Mouse (Mus musculus) c-Kit-negative CD71-positive TER-119-positive erythroid progenitor cells, embryonic 14.5 days (primary cell): ENCODE measurements around the gene Ptch2.

Experiments
- DNase-seq: peaks from one replicate; pipeline ENCODE4 v3.0.0-alpha.2; 2013; ENCODE audit warnings: low read depth, low spot score

Gene Ptch2

DNA sequence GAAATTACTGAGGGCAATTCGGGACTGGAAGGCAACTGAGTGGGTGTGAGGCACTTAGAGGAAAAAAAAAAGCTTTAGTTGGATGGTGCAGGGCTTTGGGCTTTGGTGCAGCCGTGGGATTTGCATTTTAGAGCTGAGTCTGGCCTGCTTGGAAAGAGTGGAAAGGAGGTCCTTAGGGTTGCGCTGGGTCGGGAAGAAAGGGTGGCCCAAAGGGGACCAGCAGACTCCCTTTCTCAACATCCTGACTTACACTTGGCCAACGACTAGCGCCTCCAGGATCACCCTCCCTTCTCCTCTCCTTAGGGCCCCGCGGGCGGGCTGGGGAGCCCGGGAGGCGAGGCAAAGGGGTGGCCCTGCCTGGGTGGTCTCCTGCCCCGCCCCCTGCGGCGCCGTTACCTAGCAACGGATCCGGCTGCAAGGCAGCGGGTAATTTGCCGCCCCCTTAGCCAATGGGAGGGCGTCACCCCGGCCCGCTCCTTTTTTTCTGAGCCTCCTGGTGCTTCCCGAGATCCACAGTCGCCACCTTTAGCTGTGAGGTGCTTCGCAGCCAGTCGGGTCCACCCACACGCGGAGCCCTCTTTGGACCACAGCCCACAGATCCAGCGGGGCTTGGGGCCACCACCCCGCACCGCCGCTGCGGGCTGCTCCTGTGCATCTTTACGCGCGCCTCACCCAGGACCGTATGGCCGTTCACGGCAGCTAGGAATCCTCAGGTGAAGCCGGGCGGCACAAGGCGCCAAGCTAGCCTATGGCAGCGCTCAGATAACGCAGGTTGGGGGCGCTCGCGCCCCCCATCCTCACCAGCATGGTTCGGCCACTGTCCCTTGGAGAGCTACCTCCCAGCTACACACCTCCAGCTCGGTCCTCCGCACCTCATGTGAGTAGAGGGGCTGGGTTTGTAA lies at the start of gene Ptch2:
Gene Ptch2, plus strand, starts transcription at position 525 of the 902 bp plus-strand sequence.
- DNase-seq, result no peak

DNA sequence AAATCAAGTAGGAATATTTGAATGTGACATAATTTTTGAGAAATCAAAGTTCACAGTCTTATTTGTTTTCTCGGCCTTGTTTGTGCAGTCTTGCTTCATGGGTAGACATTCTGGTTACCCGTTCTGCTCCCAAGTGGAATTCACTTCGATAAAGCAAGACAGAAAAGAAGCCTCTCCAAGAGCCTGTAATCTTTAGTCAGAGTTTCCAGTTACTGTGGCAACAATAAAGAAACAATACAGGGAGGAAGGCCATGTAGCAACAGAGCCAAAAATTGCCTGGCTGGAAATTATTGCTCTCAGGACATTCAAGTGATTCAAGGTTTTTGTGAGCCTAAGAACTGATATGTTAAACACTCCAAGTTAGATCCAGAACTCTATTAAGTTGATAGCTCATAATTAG lies 47.0 kb upstream of the Ptch2 start:
- DNase-seq, result no peak

DNA sequence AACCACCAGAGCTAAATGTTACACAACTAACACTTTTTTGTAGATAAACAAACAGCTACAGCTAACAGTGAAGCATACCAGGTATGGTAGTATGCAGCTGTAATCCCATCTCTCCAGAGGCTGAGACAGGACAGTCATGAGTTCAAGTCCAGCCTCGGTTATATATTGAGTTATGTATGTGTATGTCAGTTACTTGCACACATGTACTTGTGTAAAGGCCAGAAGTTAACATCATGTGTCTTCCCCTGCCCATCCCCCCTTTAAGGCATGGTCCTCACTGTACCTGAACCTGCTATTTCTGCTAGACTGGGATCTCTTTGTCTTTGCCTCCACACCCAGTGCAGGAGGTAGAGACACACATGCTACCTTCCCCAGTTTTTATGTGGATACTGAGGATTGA lies 46.4 kb upstream of the Ptch2 start:
- no peak for DNase-seq

DNA sequence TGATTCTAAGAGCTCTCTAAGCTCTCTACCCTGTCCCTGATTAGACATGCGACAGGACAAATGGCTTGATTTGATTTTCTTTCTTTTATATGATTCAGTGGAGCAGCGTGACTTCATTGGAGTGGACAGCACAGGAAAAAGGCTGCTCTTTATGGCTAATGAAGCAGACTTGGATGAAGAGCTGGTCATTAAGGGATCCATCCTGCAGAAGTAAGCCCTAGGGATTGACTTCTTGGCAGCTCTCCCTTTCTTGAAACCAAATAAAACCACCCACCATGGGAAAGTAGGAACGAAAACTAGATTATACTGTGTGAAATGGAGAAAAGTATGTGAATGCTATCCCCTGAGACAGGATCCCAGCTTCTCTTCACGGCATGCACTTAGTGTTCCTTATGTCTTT lies 43.2 kb upstream of the Ptch2 start:
- no peak for DNase-seq

DNA sequence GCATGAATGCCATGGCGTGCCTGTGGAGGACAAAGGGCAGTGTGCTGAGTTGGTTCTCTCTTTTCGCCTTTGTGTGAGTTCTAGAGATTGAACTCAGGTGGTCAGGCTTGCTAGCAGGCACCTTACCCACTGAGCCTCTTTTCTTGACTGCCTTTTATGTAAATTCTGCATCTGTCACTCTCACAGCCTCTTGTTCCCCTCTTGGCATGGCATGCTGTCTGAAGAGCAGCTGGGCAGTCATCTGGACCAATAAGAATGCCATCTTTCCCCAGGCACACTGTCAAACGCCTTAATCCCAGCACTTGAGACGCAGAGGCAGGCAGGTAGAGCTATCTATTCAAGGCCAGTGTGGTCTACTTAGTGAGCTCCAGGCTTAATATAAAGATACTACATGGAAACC lies 41.9 kb upstream of the Ptch2 start:
- DNase-seq, result no peak

DNA sequence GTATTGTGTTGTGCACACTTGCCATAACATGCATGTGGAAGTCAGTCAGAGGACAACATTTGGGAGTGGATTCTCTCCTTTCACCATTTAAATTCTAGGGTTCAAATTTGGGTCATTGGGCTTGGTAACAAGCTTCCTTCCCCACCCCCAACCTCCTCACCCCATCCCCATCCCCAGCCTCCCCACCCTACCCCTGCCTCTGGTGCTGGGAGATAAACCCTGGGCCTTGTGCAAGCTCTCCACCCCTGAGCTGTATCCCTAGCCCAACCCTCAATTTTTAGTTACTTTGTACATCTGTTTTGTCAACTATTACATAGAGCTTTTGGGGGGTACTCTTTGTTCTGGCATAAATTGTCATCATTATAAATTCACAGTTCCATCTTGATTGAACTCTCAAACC lies 39.8 kb upstream of the Ptch2 start:
- DNase-seq, result peak; percentile 42

DNA sequence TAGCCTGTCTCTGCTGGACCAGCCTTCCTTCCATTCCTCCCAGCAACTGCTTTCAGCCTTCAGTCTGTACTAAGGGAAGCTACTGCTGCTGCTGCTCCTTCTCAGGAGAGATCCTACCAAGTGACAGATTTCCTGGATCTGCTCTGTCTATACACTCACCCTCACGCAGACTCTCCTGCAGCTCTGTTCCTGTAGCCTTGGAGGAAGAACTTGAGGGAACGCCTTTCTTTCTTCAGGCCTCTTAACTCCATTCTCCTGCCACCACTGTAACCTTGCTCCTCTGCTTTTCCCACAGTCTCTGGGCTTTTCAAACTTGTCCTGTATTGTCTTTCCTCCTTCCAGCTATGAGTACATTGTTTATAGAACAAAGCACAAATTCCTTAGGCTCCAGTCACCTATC lies 39.4 kb upstream of the Ptch2 start:
- DNase-seq, result peak; percentile 35

DNA sequence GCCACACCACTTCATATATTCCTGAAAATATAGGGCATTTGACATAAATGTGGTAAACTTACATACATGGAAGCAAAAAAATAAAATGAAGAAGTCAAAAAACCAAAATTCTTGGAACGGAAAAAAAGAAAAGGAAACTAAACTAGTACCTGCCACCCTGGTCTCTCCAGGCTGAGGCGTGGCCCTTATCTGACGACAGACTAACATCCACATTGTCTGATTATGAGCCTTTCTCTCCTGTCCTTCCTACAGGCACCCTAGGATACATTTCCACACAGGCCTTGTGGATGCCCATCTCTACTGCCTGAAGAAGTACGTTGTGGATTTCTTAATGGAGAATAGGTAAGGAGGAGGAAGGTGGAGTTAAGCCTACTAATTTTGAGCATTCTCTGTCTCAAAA lies 37.4 kb upstream of the Ptch2 start:
- DNase-seq, result no peak

DNA sequence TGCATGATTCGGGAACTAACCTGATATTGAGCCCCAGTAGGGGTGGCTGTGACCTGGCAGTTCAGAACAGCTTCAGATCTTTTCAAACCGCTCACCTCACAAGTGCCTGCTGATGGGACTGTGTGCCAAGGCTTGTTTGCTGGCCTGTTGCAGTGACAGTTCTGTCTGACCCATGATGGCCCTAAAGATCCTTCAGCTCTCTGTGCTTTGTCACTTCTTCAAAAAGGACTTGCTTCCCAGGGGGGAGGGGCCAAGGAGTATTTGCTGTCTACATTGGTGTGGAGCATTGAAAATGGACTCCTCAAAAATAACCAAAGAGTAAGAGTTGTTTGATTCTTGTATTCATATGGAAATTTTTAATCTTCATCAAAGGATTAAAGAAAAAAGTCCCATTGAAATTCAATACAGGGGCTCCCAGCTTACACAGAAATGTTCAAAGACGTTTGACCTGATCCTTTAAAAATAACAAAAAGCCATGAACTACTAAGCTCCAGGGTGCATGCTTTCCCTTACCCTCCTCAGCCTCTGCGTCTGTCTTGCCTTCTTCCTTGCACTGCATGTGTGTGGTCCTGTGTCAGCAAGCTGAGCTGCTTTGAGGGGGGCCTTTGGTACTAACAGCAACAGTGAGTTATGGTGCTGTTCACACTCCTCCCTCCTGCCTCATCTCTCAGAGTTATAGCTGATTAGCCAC lies 33.0 kb upstream of the Ptch2 start:
- DNase-seq, result no peak

DNA sequence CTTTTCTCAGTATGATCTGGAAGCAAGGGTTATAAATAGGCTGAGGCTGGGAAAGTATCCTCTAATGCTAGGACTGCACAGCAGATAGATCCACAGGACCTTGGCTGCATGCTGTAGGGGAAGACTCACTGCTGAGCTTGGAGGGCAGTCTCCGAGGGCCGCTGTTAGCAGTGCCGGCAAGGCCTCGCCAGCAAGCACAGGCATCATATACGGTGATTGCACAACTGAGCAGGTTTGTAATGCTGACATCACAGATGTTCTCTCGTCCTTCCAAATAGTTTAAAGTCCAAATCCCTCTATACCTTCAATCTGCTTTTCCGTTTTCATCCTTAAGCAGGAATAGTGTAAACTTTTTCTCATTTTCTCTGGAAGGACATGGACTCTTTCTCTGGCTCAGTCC lies 27.8 kb upstream of the Ptch2 start:
- DNase-seq, result no peak

DNA sequence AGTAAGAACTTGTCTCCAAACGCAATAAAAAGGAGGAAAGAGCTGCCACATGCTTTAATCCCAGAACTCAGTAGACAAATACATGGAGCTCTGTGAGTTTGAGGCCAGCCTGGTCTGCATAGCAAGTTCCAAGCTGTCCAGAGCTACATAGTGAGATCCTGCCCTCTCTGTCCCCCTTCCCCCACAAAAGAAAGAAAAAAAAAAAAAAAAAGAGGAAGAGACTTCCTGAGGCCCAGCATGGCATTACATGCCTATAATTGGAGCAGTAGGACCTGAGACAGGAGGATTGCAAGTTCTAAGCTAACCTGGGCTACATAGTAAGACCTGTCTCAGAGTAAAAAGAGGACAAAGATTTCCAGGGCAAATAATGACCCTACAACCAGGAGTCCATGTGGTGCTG lies 26.2 kb upstream of the Ptch2 start:
- no peak for DNase-seq

DNA sequence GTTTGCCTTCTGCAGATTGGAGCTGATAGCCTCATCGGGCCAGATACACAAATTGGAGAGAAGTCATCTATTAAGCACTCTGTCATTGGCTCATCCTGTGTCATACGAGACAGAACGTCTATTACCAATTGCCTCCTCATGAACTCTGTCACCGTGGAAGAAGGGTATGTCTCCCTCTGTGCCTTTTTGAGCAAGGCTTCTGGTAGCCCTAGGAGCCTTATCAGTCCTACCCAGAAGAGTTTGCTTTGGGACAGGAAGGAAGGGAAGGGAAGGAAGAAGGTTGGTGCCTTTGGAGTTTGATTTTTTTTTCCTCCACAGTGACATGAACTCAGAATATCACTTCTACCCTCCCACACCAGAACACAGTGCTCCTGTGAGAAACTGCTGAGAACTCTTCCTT lies 25.3 kb upstream of the Ptch2 start:
- DNase-seq, result no peak

DNA sequence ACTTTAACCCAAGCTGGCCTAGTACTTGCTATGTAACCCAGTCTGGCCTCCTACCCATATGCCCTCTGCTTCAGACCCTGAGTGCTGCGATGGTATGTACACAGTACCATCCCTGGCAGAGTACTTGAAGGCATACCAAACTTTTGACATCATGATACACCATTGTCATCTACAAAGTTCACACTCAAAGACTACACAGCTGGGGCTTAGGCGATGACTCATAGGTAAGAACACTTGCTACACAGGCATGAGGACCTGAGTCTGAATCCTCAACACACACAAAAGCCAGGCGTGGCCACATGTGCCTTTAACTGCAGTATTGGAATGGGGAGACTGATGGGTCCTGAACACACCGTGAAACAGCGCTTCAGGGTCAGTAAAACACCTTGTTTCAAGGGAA lies 24.7 kb upstream of the Ptch2 start:
- DNase-seq, result no peak

DNA sequence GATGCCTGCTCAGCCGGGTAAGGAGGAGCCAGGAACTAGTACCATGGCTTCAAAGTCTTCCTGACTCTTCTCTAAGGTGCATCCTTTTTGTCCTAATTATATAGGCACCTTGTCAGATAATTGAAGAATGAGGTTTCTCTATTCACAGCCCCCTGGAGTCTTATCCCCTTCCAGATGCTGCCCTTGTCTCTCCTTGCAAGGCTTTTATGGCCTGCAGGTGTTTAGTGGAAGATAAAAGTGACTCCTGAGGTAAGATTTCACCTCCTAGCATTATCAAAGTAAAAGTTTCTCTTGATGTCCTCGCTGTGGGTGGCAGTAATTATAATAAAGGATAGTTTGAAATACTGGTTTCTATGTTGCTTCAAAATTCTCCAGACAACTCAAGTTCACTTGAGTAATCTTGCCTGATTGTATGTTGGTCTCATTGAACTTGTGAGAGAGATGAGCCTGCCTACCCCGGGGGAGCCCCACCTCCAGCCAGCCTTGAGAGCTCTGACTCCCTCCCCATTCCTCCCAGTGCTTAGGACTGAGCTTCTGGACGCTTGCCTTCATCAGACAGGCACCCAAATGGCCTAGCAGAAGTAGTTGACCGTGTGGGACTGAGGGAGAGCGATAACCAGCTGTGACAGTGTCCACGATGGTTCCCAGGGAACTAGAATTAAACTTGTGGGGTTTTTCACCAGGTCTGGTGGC lies 7.8 kb upstream of the Ptch2 start:
- peak; percentile 22 for DNase-seq

DNA sequence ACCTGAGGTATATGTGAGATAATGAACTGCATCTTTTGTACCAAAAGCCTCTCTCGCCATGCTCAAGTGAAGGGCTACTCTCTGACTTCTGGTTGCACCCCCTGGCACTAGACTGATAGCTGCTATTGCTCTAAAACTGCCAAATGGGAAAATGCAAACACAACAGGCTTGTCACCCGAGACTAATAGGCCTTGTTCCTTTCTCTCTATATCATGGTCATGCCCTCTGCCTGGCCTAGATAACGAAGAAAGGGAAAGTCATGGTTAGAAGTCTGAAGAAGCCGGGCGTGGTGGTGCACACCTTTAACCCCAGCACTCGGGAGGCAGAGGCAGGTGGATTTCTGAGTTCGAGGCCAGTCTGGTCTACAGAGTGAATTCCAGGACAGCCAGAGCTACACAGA lies 5.3 kb upstream of the Ptch2 start:
- DNase-seq, result peak; percentile 48

DNA sequence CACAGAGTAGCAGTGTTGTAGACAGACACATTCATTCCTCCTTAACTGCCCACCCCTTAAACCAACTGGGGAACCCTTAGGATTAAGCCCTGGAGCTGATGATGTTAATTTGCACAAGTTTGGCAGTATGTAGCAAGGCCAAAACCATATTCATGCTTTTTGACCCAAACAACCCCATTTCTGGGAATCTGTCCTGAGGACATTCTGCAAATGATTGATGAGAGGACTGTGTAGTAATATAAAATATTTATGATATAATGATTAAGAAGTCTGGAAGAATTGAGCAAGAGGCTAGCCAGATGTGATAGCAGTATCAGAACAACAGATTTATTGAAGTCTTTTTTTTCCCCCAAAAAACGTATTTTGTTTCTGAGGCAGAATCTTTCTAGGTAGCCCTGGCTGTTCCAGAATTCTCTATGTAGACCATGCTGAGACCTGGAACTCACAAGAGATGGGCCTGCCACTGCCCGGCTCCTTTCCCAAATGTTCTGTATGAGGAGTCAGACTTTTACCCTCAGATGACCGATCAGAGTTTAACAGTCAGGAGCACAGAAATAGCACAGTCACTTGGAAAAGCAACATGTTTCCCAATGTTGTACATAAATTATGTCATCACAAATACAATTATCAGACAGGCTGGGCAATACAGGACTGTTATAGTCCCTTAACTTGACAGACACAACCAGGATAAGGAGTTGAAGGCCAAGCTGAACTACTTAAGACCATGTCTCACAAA lies 1.1 kb upstream of the Ptch2 start:
- DNase-seq, result no peak

DNA sequence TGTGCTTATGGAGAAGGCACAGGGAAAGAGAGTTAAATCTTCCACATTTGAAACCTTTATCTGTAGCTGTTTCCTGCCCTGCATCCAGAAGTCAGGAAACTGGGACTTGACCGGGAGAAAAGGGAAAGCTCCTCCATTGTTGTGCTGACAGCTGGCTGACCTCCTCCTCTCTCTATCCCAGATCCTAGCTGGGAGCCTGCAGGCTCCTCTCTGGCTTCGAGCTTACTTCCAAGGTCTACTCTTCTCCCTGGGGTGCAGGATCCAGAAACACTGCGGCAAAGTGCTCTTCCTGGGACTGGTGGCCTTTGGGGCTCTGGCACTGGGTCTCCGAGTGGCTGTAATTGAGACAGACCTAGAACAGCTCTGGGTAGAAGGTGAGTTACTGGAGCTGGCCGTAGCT lies 791 bp downstream of the Ptch2 start:
- DNase-seq, result no peak

DNA sequence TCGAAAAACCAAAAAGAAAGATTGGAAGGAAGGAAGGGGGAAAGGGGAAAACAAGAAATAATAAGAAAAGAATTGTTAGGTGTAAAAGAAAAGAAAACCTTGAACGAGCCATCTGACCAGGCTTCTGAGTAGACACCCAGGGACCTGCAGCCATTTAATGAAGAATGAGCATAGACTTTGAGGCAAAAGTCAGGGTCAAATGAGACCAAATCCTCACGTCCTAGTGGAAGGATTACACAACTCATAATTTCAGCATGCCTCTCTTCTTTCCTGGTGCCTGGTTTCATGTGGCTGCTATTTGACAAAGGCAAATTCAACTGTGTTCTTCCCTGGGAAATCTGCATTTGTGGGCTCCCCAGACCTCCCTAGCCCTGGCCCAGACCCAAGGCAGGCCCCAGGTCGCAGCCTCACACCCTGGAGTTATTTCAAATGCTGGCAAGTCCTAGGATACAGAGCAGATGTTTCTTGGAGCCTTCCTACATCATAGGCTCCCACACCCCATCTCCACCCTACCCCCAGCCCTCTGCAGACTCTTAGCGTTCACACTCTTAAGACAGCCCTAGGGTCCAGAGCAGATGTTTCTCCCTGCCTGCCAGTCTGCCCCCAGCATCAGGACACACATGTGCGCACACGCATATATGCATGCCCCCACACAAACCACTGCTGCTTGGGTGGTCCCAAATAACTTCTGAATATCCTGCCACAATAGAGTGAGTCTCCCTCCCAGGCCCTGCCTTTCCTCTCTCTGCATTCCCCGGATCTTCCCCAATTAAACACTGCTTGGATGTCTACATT lies 2.3 kb downstream of the Ptch2 start:
- no peak for DNase-seq

DNA sequence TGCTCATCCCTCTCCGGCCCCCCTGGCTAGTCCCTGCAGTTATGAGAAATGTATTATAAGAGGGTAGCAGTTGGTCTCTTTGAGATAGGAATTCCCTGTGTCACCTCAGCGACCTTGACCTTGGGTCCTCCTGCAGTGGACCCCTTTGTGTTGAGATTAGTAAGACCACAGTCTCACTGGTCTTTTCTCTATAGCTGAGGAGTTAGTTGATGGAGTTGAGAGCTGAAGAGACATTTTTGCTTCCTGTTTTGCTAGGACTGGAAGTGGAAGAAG lies 2.8 kb downstream of the Ptch2 start:
- no peak for DNase-seq

DNA sequence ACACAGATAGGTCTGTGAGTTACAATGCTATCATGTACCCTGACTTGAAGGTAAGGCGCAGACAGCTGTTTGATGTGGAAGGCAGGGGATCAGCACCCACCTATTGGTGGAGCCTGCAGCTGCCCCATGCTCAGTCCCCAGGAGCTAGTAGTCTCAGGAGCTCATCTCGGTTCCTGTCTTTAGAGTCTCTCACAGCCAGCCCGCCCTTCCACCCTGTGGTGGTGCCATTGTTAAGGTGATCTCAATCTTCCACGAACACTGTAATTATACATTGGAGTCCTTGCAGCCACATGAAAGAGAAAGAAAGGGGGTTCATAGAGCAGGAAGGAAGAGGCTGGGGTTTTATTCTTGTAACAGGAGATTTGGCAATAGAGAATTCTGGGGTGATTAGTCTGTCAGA lies 4.2 kb downstream of the Ptch2 start:
- DNase-seq, result no peak

DNA sequence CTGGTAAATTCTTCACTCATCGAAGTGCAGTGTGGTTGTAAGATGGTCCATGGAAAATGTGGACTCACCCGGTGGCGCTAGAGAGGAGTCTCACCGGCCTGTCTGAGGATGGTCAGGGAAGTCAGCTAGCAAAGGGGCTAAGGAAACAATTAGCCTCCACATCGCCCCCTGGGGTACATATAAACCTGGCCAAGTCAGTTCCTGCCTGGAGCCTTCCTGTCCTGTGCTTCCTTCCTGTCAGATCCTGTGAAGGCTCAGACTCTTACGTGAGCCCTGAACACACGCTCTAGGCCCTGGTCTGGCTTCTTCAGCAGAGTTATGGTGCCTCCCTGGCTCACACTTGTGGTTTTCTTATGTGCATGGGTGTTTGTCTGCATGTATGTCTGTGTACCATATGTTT lies 5.3 kb downstream of the Ptch2 start:
- no peak for DNase-seq
